8 mouse cellular contexts compared by ENCODE assay signal in genomic region chr11:70615516-70616093, GRCm38 (mm10). TPM values are rescaled to one million over a fixed set of nuclear protein-coding genes. Genes with fewer than 3 reads are reported as not detected.
DNase-seq lines count a peak whose midpoint lies in the region; ATAC-seq and TF ChIP-seq lines count a peak whose summit lies in the region.

TSS of gene 4930544D05Rik (plus strand) at chr11:70615848.

- peak within 1 kb of the TSS; percentile 76 for H3K4me2 ChIP-seq in heart, embryonic 12.5 days
- H3K4me2 ChIP-seq in CH12.LX (ENCODE audit: insufficient read depth, low read depth, poor library complexity, severe bottlenecking), result 0 out of 2 replicates have a peak within 1 kb of the TSS, but pooled peaks have one; percentile 23
- peak within 1 kb of the TSS; percentile 42 for H3K4me2 ChIP-seq in forebrain, postnatal 0 days (ENCODE audit: low read depth)
- peak within 1 kb of the TSS; percentile 89 for H3K4me2 ChIP-seq in liver, embryonic 16.5 days (ENCODE audit: low read depth, low read length)

- dilution Hi-C loops in CH12.LX (cut with MboI; ENCODE audit: extremely low pct_ligation_motif_present, extremely low pct_unique_long_range_greater_than_20kb, low sequenced_read_pairs), result no loop called here

- TF ChIP-seq POLR2A in CH12.LX (IDR thresholded peaks at IDR 0.05; ENCODE audit: low read depth, low read length), result no peak

- no peak for TF ChIP-seq RAD21 in CH12.LX (IDR thresholded peaks at IDR 0.05; ENCODE audit: low read depth, low read length)

- TF ChIP-seq CTCF in CH12.LX (conservative IDR thresholded peaks at IDR 0.05 in 1 of 2, IDR thresholded peaks at IDR 0.05 in 1 of 2; ENCODE audit: low read depth in 2 of 2, low read length in 2 of 2), result no peak
- TF ChIP-seq CTCF in forebrain, postnatal 0 days (IDR thresholded peaks at IDR 0.05; ENCODE audit: low read depth), result no peak

- peaks cover 14% of the 10 kb centered on the region; the same call in 1 of the 2 replicates for H3K27me3 ChIP-seq in heart, embryonic 12.5 days (replicated peaks)
- H3K27me3 ChIP-seq in CH12.LX (replicated peaks), result no peaks in the 10 kb centered on the region
- no peaks in the 10 kb centered on the region for H3K27me3 ChIP-seq in forebrain, postnatal 0 days (ENCODE audit: insufficient read depth, low read length)
- H3K27me3 ChIP-seq in liver, embryonic 16.5 days (ENCODE audit: control insufficient read depth, insufficient read depth, low read depth, low read length), result no peaks in the 10 kb centered on the region; the same call in 1 of the 2 replicates

- peak within 1 kb of the TSS; percentile 60 for H3K27ac ChIP-seq in heart, embryonic 12.5 days (ENCODE audit: poor library complexity, severe bottlenecking)
- H3K27ac ChIP-seq in CH12.LX (ENCODE audit: insufficient read depth, low read depth), result no peak within 1 kb of the TSS
- H3K27ac ChIP-seq in forebrain, postnatal 0 days (ENCODE audit: low read depth, low read length), result no peak within 1 kb of the TSS
- 0 out of 2 replicates have a peak within 1 kb of the TSS, but pooled peaks have one; percentile 16 for H3K27ac ChIP-seq in liver, embryonic 16.5 days (ENCODE audit: low read length)

- peak within 1 kb of the TSS; percentile 59; the same call in 1 of the 2 replicates for H3K9ac ChIP-seq in heart, embryonic 12.5 days
- H3K9ac ChIP-seq in CH12.LX (ENCODE audit: insufficient read depth, low read depth), result no peak within 1 kb of the TSS
- H3K9ac ChIP-seq in forebrain, postnatal 0 days, result no peak within 1 kb of the TSS
- peak within 1 kb of the TSS; percentile 53 for H3K9ac ChIP-seq in liver, embryonic 16.5 days (ENCODE audit: low read depth, low read length)

- H3K79me2 ChIP-seq in CH12.LX (replicated peaks; ENCODE audit: control insufficient read depth, extremely low read depth, insufficient read depth, poor library complexity, severe bottlenecking), result no peaks in the 10 kb centered on the region

- in situ Hi-C loops in CH12.LX (cut with MboI; ENCODE audit: low pct_ligation_motif_present, low pct_unique_long_range_greater_than_20kb, low sequenced_read_pairs), result loop anchor here (5.0 to 25.0 kb wide), 2 partner anchors 203 to 378 kb away; partner anchors contain the start of genes 0610010K14Rik, Bcl6b, Gm21988 and Pelp1

- 8% methylated on average over 21 of the region's 21 CpGs for WGBS in heart, embryonic 12.5 days
- WGBS in forebrain, postnatal 0 days, result 15% methylated on average over 21 of the region's 21 CpGs
- WGBS in liver, embryonic 16.5 days (ENCODE audit: insufficient replicate concordance), result 15% methylated on average over 21 of the region's 21 CpGs

- H3K36me3 ChIP-seq in heart, embryonic 12.5 days, result peaks cover 31% of the 10 kb centered on the region
- peaks cover 21 to 56% of the 10 kb centered on the region in 2 experiments for H3K36me3 ChIP-seq in CH12.LX (replicated peaks in 1 of 2; ENCODE audit: control insufficient read depth in 1 of 2, insufficient read depth in 1 of 2, low read length in 1 of 2)
- peaks cover 20% of the 10 kb centered on the region for H3K36me3 ChIP-seq in forebrain, postnatal 0 days (ENCODE audit: insufficient read depth)
- no peaks in the 10 kb centered on the region; the same call in 1 of the 2 replicates for H3K36me3 ChIP-seq in liver, embryonic 16.5 days (ENCODE audit: control insufficient read depth, insufficient read depth)

- H3K4me3 ChIP-seq in heart, embryonic 12.5 days, result peak within 1 kb of the TSS; percentile 42
- H3K4me3 ChIP-seq in CH12.LX (replicated peaks in 1 of 3; ENCODE audit: low read depth in 2 of 3, low read length in 2 of 3, poor library complexity in 1 of 3), result peak within 1 kb of the TSS in 2 of 3 experiments; percentile 26 to 36
- peak within 1 kb of the TSS; percentile 14; the same call in 1 of the 2 replicates for H3K4me3 ChIP-seq in forebrain, postnatal 0 days (ENCODE audit: low read depth, low read length)
- peak within 1 kb of the TSS; percentile 60 for H3K4me3 ChIP-seq in liver, embryonic 16.5 days (ENCODE audit: low read depth, low read length)

- no peak for DNase-seq in heart, postnatal 4 days
- DNase-seq in CH12.LX (ENCODE audit: extremely low read depth), result no peak
- DNase-seq in forebrain, postnatal 0 days, result peak; percentile 20
- DNase-seq in ovary, postnatal 14 days (ENCODE audit: low spot score), result no peak
- no peak for DNase-seq in spleen, adult 18-20 months
- DNase-seq in yolk sac, embryonic 10.5 days (ENCODE audit: low spot score), result no peak

- peaks cover 19% of the 10 kb centered on the region for H3K4me1 ChIP-seq in heart, embryonic 12.5 days (replicated peaks)
- peaks cover 0 to 20% of the 10 kb centered on the region in 2 experiments; a peak in 2 of 4 replicates for H3K4me1 ChIP-seq in CH12.LX (ENCODE audit: control insufficient read depth in 1 of 2, insufficient read depth in 2 of 2)
- H3K4me1 ChIP-seq in forebrain, postnatal 0 days (ENCODE audit: insufficient read depth), result no peaks in the 10 kb centered on the region
- H3K4me1 ChIP-seq in liver, embryonic 16.5 days (ENCODE audit: control insufficient read depth, low read depth, low read length), result peaks cover 10% of the 10 kb centered on the region

- no peaks in the 10 kb centered on the region for H3K9me3 ChIP-seq in heart, embryonic 12.5 days (replicated peaks)
- H3K9me3 ChIP-seq in CH12.LX (replicated peaks; ENCODE audit: low read length), result no peaks in the 10 kb centered on the region
- no peaks in the 10 kb centered on the region for H3K9me3 ChIP-seq in forebrain, postnatal 0 days (ENCODE audit: low read length)
- no peaks in the 10 kb centered on the region for H3K9me3 ChIP-seq in liver, embryonic 16.5 days (replicated peaks; ENCODE audit: control insufficient read depth, low read length)

- TF ChIP-seq EP300 in CH12.LX (IDR thresholded peaks at IDR 0.05; ENCODE audit: low read length), result no peak

- no peak for ATAC-seq in heart, embryonic 12.5 days (ENCODE audit: insufficient number of reproducible peaks, low FRiP score)
- ATAC-seq in forebrain, postnatal 0 days, result peak; percentile 26
- ATAC-seq in liver, embryonic 16.5 days (ENCODE audit: low read depth), result 0 out of 2 replicates have a peak, but pooled peaks have one; percentile 9

TF ChIP-seq in CH12.LX, 34 proteins besides CTCF, POLR2A, EP300 and RAD21:
- TF ChIP-seq GABPA (IDR thresholded peaks at IDR 0.05; ENCODE audit: insufficient replicate concordance, low read depth, low read length) (no peak), RCOR1 (conservative IDR thresholded peaks at IDR 0.05; ENCODE audit: low read depth, low read length) (no peak), ZC3H11A (IDR thresholded peaks at IDR 0.05; ENCODE audit: low read depth, low read length) (no peak)

RNA-seq across cellular contexts. Expression of gene 4930544D05Rik, which starts in this region (rescaled TPM):
- polyA plus RNA-seq in heart, embryonic 12.5 days (2016; fragmentation: Nextera tagmentation; extraction: Ambion mirVana), result not detected in 2 replicates
- total RNA-seq in heart, postnatal 4 days (2021), result not detected
- total RNA-seq in CH12.LX (2012; rRNA removed) (0.17 TPM in 1 of 2 replicates, not detected in the other), CH12.LX (2014; rRNA removed) (not detected in 2 replicates)
- polyA plus RNA-seq in CH12.LX (2012; ENCODE audit: insufficient read length, low read depth), result not detected in 2 replicates
- 0.31 and 0.48 TPM in 2 replicates for total RNA-seq in forebrain, postnatal 0 days (2014; rRNA removed)
- polyA plus RNA-seq in forebrain, postnatal 0 days (2015; fragmentation: Nextera tagmentation; extraction: Ambion mirVana), result not detected in 2 replicates
- polyA plus RNA-seq in liver, embryonic 16.5 days (2015; fragmentation: Nextera tagmentation; extraction: Ambion mirVana), result not detected in 2 replicates

Comparison
In these comparisons a context has a peak if more than half of its experiments do, and no peak if none do; other contexts are left out.
1. Peak in DNase-seq, ATAC-seq, H3K4me3 ChIP-seq and H3K4me2 ChIP-seq in forebrain, postnatal 0 days; RNA of the gene not detected or under 1 TPM.
2. Peak in ATAC-seq, H3K4me3 ChIP-seq, H3K27ac ChIP-seq, H3K9ac ChIP-seq and H3K4me2 ChIP-seq in liver, embryonic 16.5 days; RNA of the gene not detected or under 1 TPM.
3. H3K4me2 ChIP-seq: peak in every context shown above with its lines; median percentile 89 in liver, embryonic 16.5 days; 76 in heart, embryonic 12.5 days; 42 in forebrain, postnatal 0 days; 23 in CH12.LX.